Mouse (Mus musculus) midbrain, postnatal 0 days (tissue): ENCODE results near the gene Anapc1. TPM values are rescaled to one million over a fixed set of nuclear protein-coding genes. Genes with fewer than 3 reads are reported as not detected.

Source experiments
- ATAC-seq: fragments of 200-750 bp; cut with Nextera tagmentation; 2 replicates; pipeline ENCODE4 v1.8.0; 2017; ENCODE audit warnings: moderate number of reproducible peaks, mild to moderate bottlenecking, moderate TSS enrichment, moderate library complexity; ENCODE audit not compliant: low FRiP score
- DNase-seq: peaks from one replicate; pipeline ENCODE4 v3.0.0-alpha.2; 2015; ENCODE audit warnings: low spot score
- H3K27ac ChIP-seq: fragments of 300-500 bp; sonication (generic); 2 replicates; pipeline ENCODE4 v1.5.1; 2014; ENCODE audit warnings: low read depth, mild to moderate bottlenecking, low read length, mixed read lengths
- H3K27me3 ChIP-seq: fragments of 300-500 bp; sonication (generic); 2 replicates; pipeline ENCODE4 v1.6.1; 2014; ENCODE audit warnings: low read length, control low read depth, mixed read lengths; ENCODE audit not compliant: insufficient read depth
- H3K36me3 ChIP-seq: fragments of 300-500 bp; sonication (generic); 2 replicates; pipeline ENCODE4 v1.6.1; 2014; ENCODE audit warnings: low read length, control low read depth, mixed read lengths; ENCODE audit not compliant: insufficient read depth
- H3K4me1 ChIP-seq: fragments of 300-500 bp; sonication (generic); 2 replicates; pipeline ENCODE4 v1.6.1; 2014; ENCODE audit warnings: mild to moderate bottlenecking, control low read depth, antibody characterized with exemption, low read length, mixed read lengths; ENCODE audit not compliant: insufficient read depth
- H3K4me2 ChIP-seq: fragments of 300-500 bp; sonication (generic); 2 replicates; pipeline ENCODE4 v1.6.1; 2014; ENCODE audit warnings: low read depth, mild to moderate bottlenecking, low read length, mixed read lengths; ENCODE audit not compliant: poor library complexity, severe bottlenecking
- H3K4me3 ChIP-seq: fragments of 300-500 bp; sonication (generic); 2 replicates; pipeline ENCODE4 v1.5.1; 2014; ENCODE audit warnings: low read depth, mild to moderate bottlenecking, low read length, moderate library complexity
- H3K9ac ChIP-seq: fragments of 300-500 bp; sonication (generic); replicated peaks from 2 replicates; pipeline ENCODE4 v1.6.1; 2014; ENCODE audit warnings: mild to moderate bottlenecking, low read length, moderate library complexity, mixed read lengths; ENCODE audit not compliant: poor library complexity, severe bottlenecking
- H3K9me3 ChIP-seq: fragments of 300-500 bp; sonication (generic); 2 replicates; pipeline ENCODE4 v1.6.1; 2016; ENCODE audit warnings: low read length, control low read depth
- CTCF ChIP-seq: IDR thresholded peaks from 2 replicates; pipeline ENCODE4 v1.5.1; 2016; ENCODE audit warnings: antibody characterized with exemption, mild to moderate bottlenecking
- WGBS: fragments of 180-500 bp; shearing (Covaris S2); extraction: QIAGEN DNeasy Blood & Tissue Kit; methylation state at CpG from one replicate; pipeline ENCODE4 v1.1.7; 2014; 5-methylcytosine and 5-hydroxymethylcytosine counted together
- polyA plus RNA-seq: library from polyadenylated mRNA; unstranded; fragments of >200 nt; fragmentation: Nextera tagmentation; extraction: Ambion mirVana; gene quantifications from 2 replicates; pipeline ENCODE4 v1.2.1, GENCODE M21; 2015
- total RNA-seq: library from RNA; depleted of rRNA; stranded (reverse); fragments of >200 nt; gene quantifications from 2 replicates; pipeline ENCODE4 v1.2.3, GENCODE M21; 2014; rRNA removed

The Anapc1 gene
- total RNA-seq (65.2 and 81.1 TPM in 2 replicates), polyA plus RNA-seq (22.1 and 25.3 TPM in 2 replicates)

- peak within 1 kb of the TSS; percentile 91 for H3K9ac ChIP-seq
- H3K27me3 ChIP-seq: no peaks in the 10 kb centered on the region
- H3K4me3 ChIP-seq: peak within 1 kb of the TSS; percentile 94
- H3K36me3 ChIP-seq: peaks cover 8% of the 10 kb centered on the region
- ATAC-seq: peak; percentile 98
- peaks cover 5% of the 10 kb centered on the region; the same call in 1 of the 2 replicates for H3K4me1 ChIP-seq
- no peaks in the 10 kb centered on the region for H3K9me3 ChIP-seq
- H3K4me2 ChIP-seq: peak within 1 kb of the TSS; percentile 64
- under 1% methylated on average over 57 of the region's 58 CpGs for WGBS
- DNase-seq: peak; percentile 95
- H3K27ac ChIP-seq: peak within 1 kb of the TSS; percentile 91
- no peak for TF ChIP-seq CTCF
These were observed at the start of gene Anapc1 for GRCm38 (mm10) chr2:128686921-128687557. Anapc1 (minus strand) TSS chr2:128687391.

- Histone ChIP-seq H3K36me3 (no peaks in the 10 kb centered on the region), H3K4me2 (no peak overlapping the region), H3K9ac (no peak overlapping the region), H3K27ac (no peak overlapping the region), H3K4me3 (no peak overlapping the region), H3K27me3 (no peaks in the 10 kb centered on the region), H3K9me3 (no peaks in the 10 kb centered on the region), H3K4me1 (no peaks in the 10 kb centered on the region; the same call in 1 of the 2 replicates)
- ATAC-seq (no peak), DNase-seq (no peak)
- 71% methylated on average over 3 of the region's 3 CpGs for WGBS
- TF ChIP-seq CTCF: no peak
These were observed 47.9 kb upstream of the Anapc1 start for GRCm38 (mm10) chr2:128735089-128735488.

GRCm38 (mm10) chr2:128731951-128732350, 44.8 kb upstream of the Anapc1 start:
- Histone ChIP-seq H3K9me3 (no peaks in the 10 kb centered on the region), H3K27ac (no peak overlapping the region), H3K4me1 (no peaks in the 10 kb centered on the region), H3K36me3 (no peaks in the 10 kb centered on the region), H3K4me3 (no peak overlapping the region), H3K9ac (no peak overlapping the region), H3K27me3 (no peaks in the 10 kb centered on the region), H3K4me2 (no peak overlapping the region)
- 81% methylated on average over 1 of the region's 1 CpGs for WGBS
- DNase-seq: no peak
- ATAC-seq: no peak
- no peak for TF ChIP-seq CTCF

GRCm38 (mm10) chr2:128731514-128731913, 44.3 kb upstream of the Anapc1 start:
- TF ChIP-seq CTCF: no peak
- WGBS: 86% methylated on average over 10 of the region's 10 CpGs
- no peaks in the 10 kb centered on the region for H3K4me1 ChIP-seq
- H3K4me2 ChIP-seq: no peak overlapping the region
- H3K36me3 ChIP-seq: no peaks in the 10 kb centered on the region
- no peaks in the 10 kb centered on the region for H3K9me3 ChIP-seq
- no peak overlapping the region for H3K4me3 ChIP-seq
- no peak overlapping the region for H3K27ac ChIP-seq
- no peak overlapping the region for H3K9ac ChIP-seq
- DNase-seq (no peak), ATAC-seq (no peak)
- H3K27me3 ChIP-seq: no peaks in the 10 kb centered on the region

GRCm38 (mm10) chr2:128729141-128729540, 42.0 kb upstream of the Anapc1 start:
- 75% methylated on average over 7 of the region's 7 CpGs for WGBS
- H3K4me3 ChIP-seq: no peak overlapping the region
- H3K4me2 ChIP-seq: no peak overlapping the region
- DNase-seq: no peak
- no peak for TF ChIP-seq CTCF
- no peaks in the 10 kb centered on the region for H3K36me3 ChIP-seq
- H3K9ac ChIP-seq: no peak overlapping the region
- H3K9me3 ChIP-seq: no peaks in the 10 kb centered on the region
- no peaks in the 10 kb centered on the region for H3K4me1 ChIP-seq
- no peak for ATAC-seq
- H3K27me3 ChIP-seq: no peaks in the 10 kb centered on the region
- no peak overlapping the region for H3K27ac ChIP-seq

GRCm38 (mm10) chr2:128728066-128728465, 40.9 kb upstream of the Anapc1 start:
- no peak for TF ChIP-seq CTCF
- no peak overlapping the region for H3K9ac ChIP-seq
- ATAC-seq: no peak
- H3K36me3 ChIP-seq: no peaks in the 10 kb centered on the region
- 76% methylated on average over 4 of the region's 4 CpGs for WGBS
- no peak for DNase-seq
- H3K4me1 ChIP-seq: no peaks in the 10 kb centered on the region
- no peak overlapping the region for H3K27ac ChIP-seq
- H3K4me2 ChIP-seq: no peak overlapping the region
- no peaks in the 10 kb centered on the region for H3K27me3 ChIP-seq
- no peak overlapping the region for H3K4me3 ChIP-seq
- no peaks in the 10 kb centered on the region for H3K9me3 ChIP-seq
